Mouse (Mus musculus) kidney, adult 2 months (tissue): ENCODE measurements around the gene Myo9b.

Experiments
- CTCF ChIP-seq: fragments of 200-500 bp; conservative IDR thresholded peaks from 2 replicates; pipeline ENCODE4 v1.5.1; 2011; ENCODE audit warnings: low read depth, mild to moderate bottlenecking, control low read depth, low read length, moderate library complexity, mixed read lengths; ENCODE audit not compliant: insufficient read depth, insufficient read length
- POLR2A ChIP-seq: fragments of 200-500 bp; IDR thresholded peaks from one replicate; pipeline ENCODE4 v1.6.1; 2011; ENCODE audit warnings: low read depth, low read length, control low read depth

DNA sequence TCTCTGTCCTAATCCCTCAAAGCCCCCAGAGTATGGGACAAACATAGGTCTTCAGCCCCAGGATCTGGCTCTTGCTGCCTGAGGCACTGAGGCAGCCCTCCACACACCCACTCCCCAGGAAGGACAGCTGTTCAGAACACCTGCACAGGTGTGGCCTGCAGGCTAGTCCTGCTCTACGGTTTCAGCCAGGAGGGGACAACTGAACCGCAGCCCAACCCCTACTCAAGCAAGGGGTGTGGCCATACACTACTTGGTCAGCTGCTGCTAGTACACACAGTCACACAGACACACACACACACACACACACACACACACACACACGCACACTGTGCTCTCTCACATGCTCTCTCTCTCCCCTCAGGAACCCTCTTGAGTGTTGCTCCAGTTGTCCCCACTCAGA is 111.3 kb downstream of the Myo9b start:
- TF ChIP-seq CTCF (no peak), POLR2A (no peak)
